Mouse (Mus musculus) cortical plate, adult 2 months (tissue): ENCODE measurements around the gene E2f8. TPM values are rescaled to one million over a fixed set of nuclear protein-coding genes. Genes with fewer than 3 reads are reported as not detected.

ENCODE experiments used
- H3K27ac ChIP-seq: fragments of 200-500 bp; 2 replicates; pipeline ENCODE4 v1.5.1; 2012; ENCODE audit warnings: low read length, control low read depth, inconsistent platforms; ENCODE audit not compliant: insufficient read depth
- H3K4me1 ChIP-seq: fragments of 200-500 bp; 2 replicates; pipeline ENCODE4 v1.6.1; 2011; ENCODE audit warnings: low read length; ENCODE audit not compliant: control insufficient read depth, insufficient read depth
- H3K4me3 ChIP-seq: fragments of 200-500 bp; 2 replicates; pipeline ENCODE4 v1.5.1; 2011; ENCODE audit warnings: mild to moderate bottlenecking, low read length, control low read depth; ENCODE audit not compliant: insufficient read depth
- CTCF ChIP-seq: fragments of 200-500 bp; IDR thresholded peaks from 2 replicates; pipeline ENCODE4 v1.5.1; 2011; ENCODE audit warnings: mild to moderate bottlenecking, control low read depth, low read length; ENCODE audit not compliant: insufficient read depth; ENCODE audit errors: extremely low read depth
- POLR2A ChIP-seq: fragments of 200-500 bp; IDR thresholded peaks from 2 replicates; pipeline ENCODE4 v1.6.1; 2011; ENCODE audit warnings: mild to moderate bottlenecking, low read length, control low read depth; ENCODE audit not compliant: insufficient read depth; ENCODE audit errors: extremely low read depth
- polyA plus RNA-seq: library from polyadenylated mRNA; depleted of rRNA; stranded (reverse); fragments of >200 nt; gene quantifications from 2 replicates; pipeline ENCODE4 v1.2.3, GENCODE M21; 2012

E2f8 gene
- polyA plus RNA-seq, 1 experiment, result 0.44 TPM

DNA sequence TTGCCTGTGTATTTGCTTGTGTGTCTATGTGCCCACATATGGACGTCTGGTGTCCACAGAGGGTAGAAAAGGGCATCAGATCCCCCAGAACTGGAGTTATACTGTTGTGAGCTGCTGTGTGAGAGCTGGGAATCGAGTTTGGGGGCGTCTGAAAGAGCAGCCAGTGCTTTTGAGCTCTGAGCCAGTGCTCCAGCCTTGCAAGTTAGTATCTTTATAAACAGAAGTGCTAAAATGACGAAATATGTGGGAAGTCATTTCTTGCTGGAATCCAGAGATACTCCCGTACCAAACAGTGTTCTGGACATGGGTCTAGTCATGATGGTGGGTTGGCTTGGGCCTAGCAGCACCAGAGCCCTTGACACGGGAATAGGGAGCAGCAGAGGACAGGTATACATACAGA is 13.4 kb upstream of the E2f8 start:
- no peak overlapping the region for H3K27ac ChIP-seq
- H3K4me1 ChIP-seq, result peaks cover 5% of the 10 kb centered on the region; the same call in 1 of the 2 replicates
- TF ChIP-seq POLR2A, result no peak
- TF ChIP-seq CTCF, result no peak
- H3K4me3 ChIP-seq, result no peak overlapping the region

DNA sequence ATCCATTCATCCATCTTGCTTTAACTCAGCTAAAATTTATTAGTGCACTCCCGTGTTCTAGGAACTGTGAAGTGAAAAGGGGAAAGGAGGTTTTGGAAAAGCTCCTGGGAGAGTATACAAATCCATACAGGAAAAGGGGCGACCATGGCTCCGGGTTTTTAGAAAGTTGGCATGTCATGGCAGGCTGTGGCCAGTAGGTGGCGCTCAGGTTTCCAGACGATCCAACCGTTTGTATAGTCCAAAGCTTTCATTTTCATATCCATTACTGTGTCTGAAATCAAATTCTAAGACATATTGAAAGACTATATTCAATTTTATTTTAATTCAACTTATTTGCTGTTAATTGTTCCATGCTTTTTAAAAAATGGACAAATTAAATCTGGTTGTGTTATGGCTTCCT is 12.8 kb upstream of the E2f8 start:
- TF ChIP-seq POLR2A (no peak), CTCF (peak; percentile 78)
- peaks cover 5% of the 10 kb centered on the region; the same call in 1 of the 2 replicates for H3K4me1 ChIP-seq
- H3K4me3 ChIP-seq, result no peak overlapping the region
- H3K27ac ChIP-seq, result no peak overlapping the region

DNA sequence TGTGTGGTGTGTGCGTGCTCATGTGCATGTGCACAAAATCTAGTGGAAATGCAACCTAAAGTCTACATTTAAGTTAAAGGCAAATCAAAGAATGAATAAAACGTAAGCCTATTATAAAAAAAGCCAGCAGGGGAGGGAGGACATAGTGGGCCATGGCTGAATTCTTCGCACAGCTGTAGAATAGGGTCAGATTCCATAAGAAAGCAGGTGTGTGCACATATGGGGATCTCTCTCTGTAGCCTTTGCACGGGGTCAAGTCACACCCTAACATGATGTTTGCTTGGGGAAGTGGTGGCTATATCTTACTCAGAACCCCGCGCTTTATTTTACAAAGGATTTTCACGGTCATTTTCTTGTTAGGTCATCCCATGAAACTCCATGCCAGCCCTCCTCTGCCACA is 11.7 kb upstream of the E2f8 start:
- Histone ChIP-seq H3K4me1 (peaks cover 5% of the 10 kb centered on the region; the same call in 1 of the 2 replicates), H3K4me3 (no peak overlapping the region), H3K27ac (no peak overlapping the region)
- TF ChIP-seq CTCF (no peak), POLR2A (no peak)

DNA sequence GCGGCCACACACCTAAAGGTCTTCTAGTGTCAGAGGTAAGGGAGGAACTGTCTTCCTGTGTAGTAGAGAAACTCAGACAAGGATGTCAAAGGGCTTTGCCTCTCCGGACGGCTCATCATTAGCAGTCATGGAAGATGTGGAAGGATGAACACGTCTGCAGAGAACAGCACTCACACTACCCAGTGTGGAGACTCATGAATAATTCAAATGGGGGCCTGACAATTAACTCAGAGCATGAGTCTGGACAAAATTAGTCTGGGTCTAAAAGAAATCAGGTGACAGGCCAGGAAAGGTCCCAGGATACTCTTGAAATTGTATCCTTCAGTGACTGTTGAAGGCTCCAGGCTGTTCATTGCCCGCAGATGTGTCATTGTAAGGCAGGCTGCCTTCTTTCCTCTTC is 9.6 kb upstream of the E2f8 start:
- H3K27ac ChIP-seq, result no peak overlapping the region
- TF ChIP-seq CTCF, result no peak
- no peak for TF ChIP-seq POLR2A
- H3K4me1 ChIP-seq, result peaks cover 5% of the 10 kb centered on the region; the same call in 1 of the 2 replicates
- no peak overlapping the region for H3K4me3 ChIP-seq

DNA sequence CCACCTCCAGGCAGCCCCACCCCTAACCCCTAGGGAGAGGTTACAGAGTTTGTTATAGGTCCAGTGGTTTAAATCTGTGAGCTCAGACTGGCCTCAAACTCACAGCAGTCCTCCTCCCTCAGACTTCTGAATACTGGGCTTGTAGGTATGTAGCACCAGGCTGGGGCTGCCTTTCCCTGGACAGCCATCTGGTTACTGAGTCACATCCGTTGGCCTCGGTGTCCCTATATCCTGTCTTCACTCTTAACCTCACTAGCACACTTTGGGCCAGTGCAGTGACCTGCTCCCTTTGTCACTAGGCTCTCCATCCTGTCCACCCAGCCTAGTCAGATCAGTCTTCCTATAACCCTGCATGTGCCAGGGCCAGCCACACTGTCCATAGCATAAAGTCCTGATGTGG is 7.4 kb upstream of the E2f8 start:
- no peak overlapping the region for H3K27ac ChIP-seq
- no peak overlapping the region for H3K4me3 ChIP-seq
- no peak for TF ChIP-seq POLR2A
- no peak for TF ChIP-seq CTCF
- no peaks in the 10 kb centered on the region for H3K4me1 ChIP-seq

DNA sequence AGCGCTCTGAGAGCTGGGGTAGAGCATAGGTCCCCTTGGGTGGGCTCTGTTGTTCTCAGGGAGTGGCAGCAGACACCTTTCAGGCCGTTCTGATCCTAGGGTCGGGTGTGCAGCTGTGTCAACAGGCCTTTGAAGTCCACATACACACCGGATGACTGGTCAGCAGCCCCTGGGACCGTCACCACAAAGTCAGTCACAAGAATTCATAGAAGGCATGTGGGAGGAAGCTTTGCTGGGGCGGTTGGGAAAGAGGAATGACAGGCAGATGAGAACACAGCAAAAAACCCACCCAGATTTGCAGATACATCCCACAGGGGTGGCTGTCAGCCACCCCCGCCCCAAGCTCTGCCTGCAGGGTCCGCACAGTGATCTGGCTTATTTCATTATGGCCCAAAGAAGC is 6.6 kb upstream of the E2f8 start:
- no peak overlapping the region for H3K4me3 ChIP-seq
- no peak for TF ChIP-seq POLR2A
- no peak for TF ChIP-seq CTCF
- H3K4me1 ChIP-seq, result no peaks in the 10 kb centered on the region
- H3K27ac ChIP-seq, result no peak overlapping the region

DNA sequence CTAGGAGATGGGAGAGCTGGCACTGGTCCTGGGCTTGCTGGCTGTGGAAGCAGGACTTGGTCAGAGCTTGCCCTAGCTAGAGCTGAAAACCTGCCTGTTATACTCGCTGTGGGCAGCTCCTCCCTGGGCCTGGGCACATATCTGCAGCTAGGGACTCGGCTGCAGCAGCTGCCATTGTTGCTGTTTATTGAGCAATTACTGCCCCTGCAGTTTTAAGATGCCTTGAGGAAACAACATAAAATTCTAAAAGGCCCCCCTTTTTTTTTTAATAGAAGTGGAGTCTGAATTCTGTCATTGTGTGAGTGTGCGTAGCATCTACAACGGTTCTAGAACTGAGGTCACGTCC is 2.8 kb upstream of the E2f8 start:
- H3K27ac ChIP-seq, result no peak overlapping the region
- H3K4me1 ChIP-seq, result peaks cover 2% of the 10 kb centered on the region; the same call in 1 of the 2 replicates
- H3K4me3 ChIP-seq, result no peak overlapping the region
- TF ChIP-seq CTCF, result no peak
- no peak for TF ChIP-seq POLR2A

DNA sequence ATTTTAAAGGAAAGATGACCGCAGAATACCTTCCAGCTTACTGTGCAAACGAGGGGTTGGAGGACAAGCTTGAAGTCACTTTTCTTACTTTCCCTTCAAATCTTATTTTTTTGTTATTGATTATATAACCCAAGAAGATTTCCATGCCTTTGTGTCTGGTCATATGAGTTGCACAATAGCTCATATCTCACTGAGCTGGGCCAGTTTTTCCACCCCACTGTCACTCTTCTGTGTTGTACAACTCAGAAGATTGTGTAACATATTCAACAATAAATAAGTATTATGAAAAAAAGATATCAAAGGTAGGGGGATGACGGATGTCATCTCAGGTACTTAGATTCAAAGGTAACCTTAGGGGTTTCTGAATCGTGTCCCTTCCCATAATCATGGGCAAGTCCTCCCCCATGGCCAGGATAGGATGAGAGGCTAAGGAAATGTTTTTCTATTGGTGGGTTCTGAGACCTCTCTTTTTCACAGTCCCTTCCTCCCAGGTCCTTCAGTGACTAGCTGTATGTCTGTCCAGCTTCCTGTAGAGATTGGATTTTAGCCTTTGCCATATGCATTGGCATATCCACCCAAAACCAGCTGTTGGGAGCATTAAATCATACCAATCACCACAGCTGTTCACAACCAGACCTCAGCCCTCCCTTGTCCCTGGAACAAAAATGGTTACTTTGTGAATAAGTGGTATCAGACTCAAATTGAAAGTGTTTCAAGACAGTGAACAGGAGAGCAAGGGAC is 2.3 kb upstream of the E2f8 start:
- TF ChIP-seq CTCF (no peak), POLR2A (no peak)
- no peak overlapping the region for H3K4me3 ChIP-seq
- peaks cover 2% of the 10 kb centered on the region; the same call in 1 of the 2 replicates for H3K4me1 ChIP-seq
- no peak overlapping the region for H3K27ac ChIP-seq

DNA sequence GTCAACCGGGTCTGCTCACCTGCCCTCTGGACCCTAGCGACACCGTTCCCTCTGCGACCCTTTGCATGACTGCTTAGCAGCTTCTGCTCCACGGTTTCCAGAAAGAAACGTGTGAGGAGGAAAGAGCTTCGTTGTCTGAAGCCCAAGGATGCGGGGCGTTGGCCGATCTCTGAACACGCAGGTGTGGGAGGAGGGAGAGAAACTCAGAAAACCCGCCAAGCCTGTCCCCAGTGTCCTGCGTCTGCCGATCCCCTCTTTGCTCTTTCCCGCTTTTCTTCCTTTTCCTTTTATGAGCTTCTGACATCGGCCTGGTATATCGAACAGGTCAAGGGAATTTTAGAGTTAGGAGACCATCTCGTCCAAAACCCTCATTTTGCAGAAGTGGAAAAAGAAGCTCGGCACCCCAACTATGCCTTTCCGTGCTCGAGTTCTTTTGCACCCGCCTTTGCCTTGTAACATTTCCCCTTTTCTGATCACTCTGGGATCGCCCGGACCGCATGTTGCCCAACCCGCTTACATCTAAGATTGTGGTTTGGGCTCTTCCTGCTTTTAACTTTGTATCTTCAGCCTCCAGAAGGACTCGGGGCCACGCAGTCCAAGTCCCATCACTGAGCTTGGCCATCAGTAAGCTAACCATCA is 694 bp upstream of the E2f8 start:
- TF ChIP-seq POLR2A (no peak), CTCF (no peak)
- Histone ChIP-seq H3K4me3 (no peak overlapping the region; the same call in 1 of the 2 replicates), H3K4me1 (peaks cover 2% of the 10 kb centered on the region; the same call in 1 of the 2 replicates), H3K27ac (no peak overlapping the region)
